In the genomic region with DNA sequence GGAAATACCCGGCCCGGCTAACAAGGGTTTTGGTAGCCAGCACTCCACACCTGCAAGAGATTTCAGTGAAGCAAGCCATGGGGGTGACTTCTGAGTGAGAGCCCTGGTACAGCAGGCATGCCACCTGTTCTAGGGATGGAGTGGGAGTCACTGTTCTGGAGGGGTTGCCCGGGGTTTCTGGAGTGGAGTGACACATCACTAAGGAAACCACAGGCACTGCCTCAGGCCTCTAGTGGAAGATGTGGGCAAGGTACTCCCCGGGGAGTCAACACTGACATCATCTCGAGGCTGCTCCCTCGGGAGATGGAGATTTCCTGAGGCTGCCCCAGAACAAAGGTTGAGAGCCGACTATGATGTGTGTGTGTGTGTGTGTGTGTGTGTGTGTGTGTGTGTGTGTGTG, we compare ENCODE assay signal across 10 mouse cellular contexts. TPM values are rescaled to one million over a fixed set of nuclear protein-coding genes. Genes with fewer than 3 reads are reported as not detected.
A peak's percentile ranks its signal among the peaks of the same experiment; 100 is the strongest.
DNase-seq lines count a peak whose midpoint lies in the region; ATAC-seq and TF ChIP-seq lines count a peak whose summit lies in the region.
"Had no signal": no experiment of that assay in that cellular context is flagged by ENCODE, and none has a peak within 500 bp of the region (broad histone marks: within the 10 kb centered on the region; RNA-seq: fewer than 3 reads in every experiment).

No protein-coding gene starts in this region.

- H3K9ac ChIP-seq in neural tube, embryonic 14.5 days (replicated peaks; ENCODE audit: low read depth, low read length) = peak overlapping the region; percentile 58; the same call in 1 of the 2 replicates
- H3K9ac ChIP-seq: heart, embryonic 15.5 days; lung, embryonic 14.5 days; stomach, embryonic 15.5 days had no signal

- H3K4me3 ChIP-seq in forebrain, embryonic 10.5 days = peak overlapping the region; percentile 18; the same call in 1 of the 2 replicates
- peak overlapping the region; percentile 80 for H3K4me3 ChIP-seq in layer of hippocampus, adult 2 months
- H3K4me3 ChIP-seq in neural tube, embryonic 14.5 days (ENCODE audit: low read depth, low read length) = peak overlapping the region; percentile 58
- H3K4me3 ChIP-seq: heart, embryonic 15.5 days; stomach, embryonic 15.5 days had no signal

- peak overlapping the region; percentile 77 for H3K4me2 ChIP-seq in neural tube, embryonic 14.5 days (ENCODE audit: low read depth, low read length)
- H3K4me2 ChIP-seq: heart, embryonic 15.5 days; lung, embryonic 14.5 days; stomach, embryonic 15.5 days had no signal

- peak; percentile 34 for TF ChIP-seq CTCF in layer of hippocampus, adult 2 months (conservative IDR thresholded peaks at IDR 0.05)

- H3K4me1 ChIP-seq in forebrain, embryonic 10.5 days = peaks cover 48% of the 10 kb centered on the region
- peaks cover 15% of the 10 kb centered on the region; the same call in 1 of the 2 replicates for H3K4me1 ChIP-seq in neural tube, embryonic 14.5 days (ENCODE audit: control insufficient read depth, insufficient read depth, low read length)

- no peaks in the 10 kb centered on the region for H3K36me3 ChIP-seq in forebrain, embryonic 10.5 days (replicated peaks)
- no peaks in the 10 kb centered on the region for H3K36me3 ChIP-seq in neural tube, embryonic 14.5 days (ENCODE audit: control insufficient read depth, insufficient read depth, low read length)
- H3K36me3 ChIP-seq: heart, embryonic 15.5 days; stomach, embryonic 15.5 days had no signal

- no peak overlapping the region for H3K27ac ChIP-seq in forebrain, embryonic 10.5 days
- H3K27ac ChIP-seq in layer of hippocampus, adult 2 months = peak overlapping the region; percentile 36; the same call in 1 of the 2 replicates
- no peak overlapping the region for H3K27ac ChIP-seq in neural tube, embryonic 14.5 days (ENCODE audit: low read depth, low read length)
- H3K27ac ChIP-seq: heart, embryonic 15.5 days; stomach, embryonic 15.5 days had no signal

- peaks cover 91% of the 10 kb centered on the region for H3K27me3 ChIP-seq in forebrain, embryonic 10.5 days (ENCODE audit: poor library complexity, severe bottlenecking)
- H3K27me3 ChIP-seq in neural tube, embryonic 14.5 days (ENCODE audit: control insufficient read depth, insufficient read depth, low read length) = peaks cover 7% of the 10 kb centered on the region

- no peak for ATAC-seq in neural tube, embryonic 14.5 days (ENCODE audit: low read depth)
- no peak for ATAC-seq in activated CD4-positive, CD25-positive, alpha-beta regulatory T cell, adult 4 months

- no peaks in the 10 kb centered on the region for H3K9me3 ChIP-seq in forebrain, embryonic 10.5 days
- H3K9me3 ChIP-seq in neural tube, embryonic 14.5 days (ENCODE audit: control insufficient read depth, low read length) = no peaks in the 10 kb centered on the region
- H3K9me3 ChIP-seq: heart, embryonic 15.5 days; stomach, embryonic 15.5 days had no signal

- DNase-seq in MN1 (ENCODE audit: low spot score) = peak; percentile 96
- DNase-seq in forebrain, embryonic 10.5 days (ENCODE audit: extremely low spot score, low spot score) = no peak
- DNase-seq in layer of hippocampus, adult 2 months (ENCODE audit: low spot score in 2 of 2) = peak; percentile 50 to 61
- no peak for DNase-seq in adrenal gland, adult 8-10 months
- no peak for DNase-seq in lung, adult 18-20 months
- DNase-seq: lung, embryonic 14.5 days had no signal

- 52% methylated on average over 7 of the region's 7 CpGs for WGBS in forebrain, embryonic 10.5 days
- 30% methylated on average over 7 of the region's 7 CpGs for WGBS in neural tube, embryonic 14.5 days

RNA-seq across cellular contexts. Expression of a gene that starts 3.4 kb away (rescaled TPM):
- polyA plus RNA-seq in forebrain, embryonic 10.5 days (2016; fragmentation: Nextera tagmentation; extraction: Ambion mirVana) = 4.4 and 4.6 TPM in 2 replicates
- total RNA-seq in layer of hippocampus, adult 2 months (2021) = 10 to 100 TPM; 10.6 to 10.9 TPM
- polyA plus RNA-seq in neural tube, embryonic 14.5 days (2014; fragmentation: Nextera tagmentation; extraction: Ambion mirVana) = 85.9 and 117 TPM in 2 replicates
- under 1 TPM in 1 of 2 experiments, not detected in 1; 0.25 TPM for polyA plus RNA-seq in activated CD4-positive, CD25-positive, alpha-beta regulatory T cell, adult 4 months (2017; shearing (Covaris generic))
- 1 to 10 TPM in 2 of 4 experiments, under 1 TPM in 2; 0.59 to 1.3 (median 1.0) TPM for total RNA-seq in adrenal gland, adult 8-10 months (2022)
- polyA plus RNA-seq: lung, embryonic 14.5 days had no signal

RNA-seq across cellular contexts. Expression of a gene that starts 4.9 kb away (rescaled TPM):
- polyA plus RNA-seq in forebrain, embryonic 10.5 days (2016; fragmentation: Nextera tagmentation; extraction: Ambion mirVana) = 40.7 and 40.8 TPM in 2 replicates
- total RNA-seq in layer of hippocampus, adult 2 months (2021) = 10 to 100 TPM; 51.8 to 55.1 TPM
- polyA plus RNA-seq in neural tube, embryonic 14.5 days (2014; fragmentation: Nextera tagmentation; extraction: Ambion mirVana) = 66.7 and 74.0 TPM in 2 replicates
- polyA plus RNA-seq in activated CD4-positive, CD25-positive, alpha-beta regulatory T cell, adult 4 months (2017; shearing (Covaris generic)) = 10 to 100 TPM; 36.6 to 43.2 TPM
- total RNA-seq in adrenal gland, adult 8-10 months (2022) = 10 to 100 TPM; 39.6 to 49.2 (median 43.8) TPM

RNA-seq across cellular contexts. Expression of a gene that starts 25.0 kb away (rescaled TPM):
- polyA plus RNA-seq in forebrain, embryonic 10.5 days (2016; fragmentation: Nextera tagmentation; extraction: Ambion mirVana) = not detected in 2 replicates
- total RNA-seq in layer of hippocampus, adult 2 months (2021) = not detected
- not detected in 2 replicates for polyA plus RNA-seq in neural tube, embryonic 14.5 days (2014; fragmentation: Nextera tagmentation; extraction: Ambion mirVana)
- not detected for polyA plus RNA-seq in activated CD4-positive, CD25-positive, alpha-beta regulatory T cell, adult 4 months (2017; shearing (Covaris generic))
- not detected for total RNA-seq in adrenal gland, adult 8-10 months (2022)
- polyA plus RNA-seq: heart, embryonic 15.5 days; lung, embryonic 14.5 days; stomach, embryonic 15.5 days had no signal

RNA-seq across cellular contexts. Expression of a gene that starts 50.4 kb away (rescaled TPM):
- polyA plus RNA-seq in forebrain, embryonic 10.5 days (2016; fragmentation: Nextera tagmentation; extraction: Ambion mirVana) = not detected in 2 replicates
- total RNA-seq in layer of hippocampus, adult 2 months (2021) = not detected
- not detected in 2 replicates for polyA plus RNA-seq in neural tube, embryonic 14.5 days (2014; fragmentation: Nextera tagmentation; extraction: Ambion mirVana)
- not detected for polyA plus RNA-seq in activated CD4-positive, CD25-positive, alpha-beta regulatory T cell, adult 4 months (2017; shearing (Covaris generic))
- not detected for total RNA-seq in adrenal gland, adult 8-10 months (2022)
- polyA plus RNA-seq: heart, embryonic 15.5 days; lung, embryonic 14.5 days; stomach, embryonic 15.5 days had no signal

RNA-seq across cellular contexts. Expression of a gene that starts 50.5 kb away (rescaled TPM):
- not detected in 2 replicates for polyA plus RNA-seq in forebrain, embryonic 10.5 days (2016; fragmentation: Nextera tagmentation; extraction: Ambion mirVana)
- total RNA-seq in layer of hippocampus, adult 2 months (2021) = 1 to 10 TPM; 4.1 to 4.4 TPM
- polyA plus RNA-seq in neural tube, embryonic 14.5 days (2014; fragmentation: Nextera tagmentation; extraction: Ambion mirVana) = 0.12 TPM in 1 of 2 replicates, not detected in the other
- not detected for polyA plus RNA-seq in activated CD4-positive, CD25-positive, alpha-beta regulatory T cell, adult 4 months (2017; shearing (Covaris generic))
- total RNA-seq in adrenal gland, adult 8-10 months (2022) = under 1 TPM in 1 of 4 experiments, not detected in 3; 0.38 TPM
- polyA plus RNA-seq: heart, embryonic 15.5 days; lung, embryonic 14.5 days; stomach, embryonic 15.5 days had no signal

Comparison
In these comparisons a context has a peak if more than half of its experiments do, and no peak if none do; other contexts are left out.
1. DNase-seq: peak in MN1 (single experiment) and layer of hippocampus, adult 2 months (2 of 2); none in forebrain, embryonic 10.5 days (single experiment), adrenal gland, adult 8-10 months (single experiment) and lung, adult 18-20 months (0 of 2).
2. H3K4me3 ChIP-seq: peak in every context shown above with its lines; median percentile 80 in layer of hippocampus, adult 2 months; 58 in neural tube, embryonic 14.5 days; 18 in forebrain, embryonic 10.5 days.
3. RNA of a gene that starts 3.4 kb away (polyA plus RNA-seq): 85.9 to 117 TPM in neural tube, embryonic 14.5 days; 4.4 to 4.6 TPM in forebrain, embryonic 10.5 days and 0.25 TPM in activated CD4-positive, CD25-positive, alpha-beta regulatory T cell, adult 4 months; every median in the first group is over 10 times any median in the second.